Mouse (Mus musculus) thymus, adult 2 months (tissue): ENCODE data around the gene Cdc34.

ENCODE experiments used
- CTCF ChIP-seq: fragments of 200-500 bp; IDR thresholded peaks from 2 replicates; pipeline ENCODE4 v1.5.1; 2012; ENCODE audit warnings: mild to moderate bottlenecking, control low read depth, low read length, moderate library complexity, borderline replicate concordance; ENCODE audit not compliant: control insufficient read depth, poor library complexity, insufficient read depth; ENCODE audit errors: extremely low read depth
- POLR2A ChIP-seq: fragments of 200-500 bp; IDR thresholded peaks from 2 replicates; pipeline ENCODE4 v1.6.1; 2012; ENCODE audit warnings: mild to moderate bottlenecking, low read length, control low read depth, moderate library complexity; ENCODE audit not compliant: control insufficient read depth, poor library complexity, insufficient read depth; ENCODE audit errors: extremely low read depth

GRCm38 (mm10) chr10:79689178-79689577 is 7.2 kb downstream of the Cdc34 start:
- no peak for TF ChIP-seq CTCF
- no peak for TF ChIP-seq POLR2A
